Mouse (Mus musculus) erythroblast, embryonic 14.5 days (primary cell): ENCODE data around the gene Gbf1.

Experiments
- GATA1 ChIP-seq: IDR thresholded peaks from 2 replicates; pipeline ENCODE4 v1.6.1; 2012; ENCODE audit warnings: low read length, inconsistent platforms, mixed read lengths
- TAL1 ChIP-seq: IDR thresholded peaks from 3 replicates; pipeline ENCODE4 v1.6.1; 2012; ENCODE audit warnings: low read length, inconsistent platforms, mixed read lengths

GRCm38 (mm10) chr19:46330696-46331095 lies 178.4 kb downstream of the Gbf1 start:
- TF ChIP-seq TAL1 = no peak
- no peak for TF ChIP-seq GATA1
